Mouse (Mus musculus) left cerebral cortex, postnatal 10 days (tissue): ENCODE results near the gene Gga3. TPM values are rescaled to one million over a fixed set of nuclear protein-coding genes. Genes with fewer than 3 reads are reported as not detected.

Source experiments
- DNase-seq, 2 experiments: peaks; one replicate each; pipeline ENCODE4 v3.0.0; 2021 to 2022; ENCODE audit warnings: low spot score in 2 of 2, mixed read lengths in 1 of 2; ENCODE audit errors: extremely low spot score in 1 of 2
- intact Hi-C: fragments of 180-260 bp; cut with DNase I; formaldehyde crosslinking; loops from one replicate; pipeline ENCODE4 v1.15.1; 2025
- total RNA-seq, 2 experiments: library from RNA; stranded (reverse); gene quantifications; 2 replicates each; pipeline ENCODE4 v1.2.3; 2021

The Gga3 gene
- total RNA-seq, 2 experiments from 2014 or later, result 51.4 to 65.1 TPM

GRCm38 (mm10) chr11:115634109-115634508, 30.3 kb upstream of the Gga3 start:
- intact Hi-C loops, result no loop called here
- no peak for DNase-seq

GRCm38 (mm10) chr11:115632862-115633261, 29.0 kb upstream of the Gga3 start:
- DNase-seq, result no peak
- intact Hi-C loops, result no loop called here

DNA sequence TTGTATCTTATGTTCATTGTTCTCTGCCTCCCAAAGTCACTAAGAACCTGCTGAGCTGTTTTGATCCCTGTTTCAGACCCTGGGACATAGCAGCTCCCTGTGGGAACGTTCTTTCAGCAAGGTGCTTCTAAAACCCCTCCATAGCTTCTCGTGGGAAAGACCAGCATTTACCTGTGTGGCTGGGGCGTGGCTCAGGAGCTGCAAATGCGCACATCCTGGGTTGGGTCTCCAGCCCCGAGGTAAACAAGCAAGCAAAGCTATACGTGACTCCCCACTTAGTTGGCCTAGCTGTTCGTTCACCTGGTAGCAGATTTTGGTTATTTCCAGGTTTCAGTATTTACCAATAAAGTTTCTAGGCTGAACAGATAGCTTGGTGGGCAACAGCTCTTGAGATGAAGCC, 28.4 kb upstream of the Gga3 start:
- intact Hi-C loops, result no loop called here
- no peak for DNase-seq

DNA sequence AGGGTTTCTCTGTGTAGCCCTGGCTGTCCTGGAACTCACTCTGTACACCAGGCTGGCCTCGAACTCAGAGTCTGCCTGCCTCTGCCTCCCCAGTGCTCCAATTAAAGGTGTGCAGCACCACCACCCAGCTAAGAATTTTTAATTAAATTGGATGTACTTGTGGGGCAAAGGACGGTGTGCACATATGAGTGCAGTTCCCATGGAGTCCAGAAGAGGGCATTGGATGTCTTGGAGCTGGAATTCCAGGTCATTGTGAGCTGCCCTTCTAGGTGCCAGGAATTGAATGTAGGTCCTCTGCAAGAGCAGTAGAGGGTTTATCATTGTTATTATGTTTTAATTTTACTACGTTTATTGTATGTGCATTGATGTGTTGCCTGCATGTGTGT, 27.6 kb upstream of the Gga3 start:
- intact Hi-C loops, result no loop called here
- DNase-seq, result no peak

GRCm38 (mm10) chr11:115630532-115631504, 27.0 kb upstream of the Gga3 start:
- DNase-seq, result no peak
- intact Hi-C loops, result no loop called here

DNA sequence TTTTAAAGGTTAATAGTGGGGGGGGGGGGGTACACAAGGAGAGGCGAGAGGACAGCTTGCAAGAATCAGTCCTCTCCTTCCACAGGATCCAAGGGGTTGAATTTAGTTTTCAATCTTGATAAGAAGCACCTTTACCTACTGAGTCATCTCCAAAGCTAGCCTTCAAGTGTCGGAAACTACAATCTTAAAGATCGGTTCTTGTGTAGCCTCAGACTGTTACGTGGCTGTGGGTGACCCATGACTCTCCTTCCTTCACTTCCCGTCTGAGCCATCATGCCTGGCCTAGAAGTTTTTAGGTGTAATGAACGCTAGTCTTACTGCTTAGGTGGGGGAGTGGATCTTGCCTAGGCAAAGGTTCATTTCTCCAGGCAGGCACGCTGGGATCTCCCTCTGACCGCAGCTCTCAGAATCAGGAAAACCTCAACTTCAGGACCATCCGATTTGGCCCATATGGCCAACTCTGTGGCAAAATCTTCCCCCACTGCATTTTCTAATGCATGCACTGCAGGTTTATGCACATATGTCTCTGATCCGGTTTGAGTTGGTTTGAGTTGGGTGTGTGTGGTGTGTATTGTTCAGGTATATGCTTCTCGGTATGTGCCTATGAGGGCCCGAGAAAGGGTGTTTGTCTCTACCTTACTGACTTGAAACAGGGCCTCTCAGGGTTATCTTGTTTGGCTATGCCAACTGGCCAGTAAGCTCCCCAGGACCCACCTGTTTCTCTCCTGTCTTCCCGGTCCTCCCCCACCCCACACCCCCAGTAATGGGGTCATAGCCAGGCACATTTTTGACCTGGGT, 26.1 kb upstream of the Gga3 start:
- intact Hi-C loops, result no loop called here
- no peak for DNase-seq

GRCm38 (mm10) chr11:115628465-115629101, 24.7 kb upstream of the Gga3 start:
- intact Hi-C loops, result no loop called here
- DNase-seq, result no peak

GRCm38 (mm10) chr11:115627705-115628464, 24.0 kb upstream of the Gga3 start, which contains the start of gene Slc25a19:
Gene Slc25a19 (minus strand): TSS chr11:115628295.
- DNase-seq, result peak; percentile 99 to 100
- intact Hi-C loops, result no loop called here

GRCm38 (mm10) chr11:115626824-115627616, 23.2 kb upstream of the Gga3 start:
- no peak for DNase-seq
- intact Hi-C loops, result no loop called here

- intact Hi-C loops, result no loop called here
- DNase-seq, result no peak
Measured at GRCm38 (mm10) chr11:115625877-115626276, 22.0 kb upstream of the Gga3 start.

- intact Hi-C loops, result no loop called here
- DNase-seq, result no peak
Measured at GRCm38 (mm10) chr11:115623487-115624070, 19.7 kb upstream of the Gga3 start.

GRCm38 (mm10) chr11:115619949-115620348, 16.1 kb upstream of the Gga3 start:
- no peak for DNase-seq
- intact Hi-C loops, result no loop called here

- intact Hi-C loops, result no loop called here
- no peak for DNase-seq
Measured at GRCm38 (mm10) chr11:115618732-115619516, 15.1 kb upstream of the Gga3 start.

- intact Hi-C loops, result no loop called here
- no peak for DNase-seq
Measured at GRCm38 (mm10) chr11:115618001-115618400, 14.2 kb upstream of the Gga3 start.

- intact Hi-C loops, result no loop called here
- DNase-seq, result no peak
Measured at GRCm38 (mm10) chr11:115616893-115617292, 13.0 kb upstream of the Gga3 start.

DNA sequence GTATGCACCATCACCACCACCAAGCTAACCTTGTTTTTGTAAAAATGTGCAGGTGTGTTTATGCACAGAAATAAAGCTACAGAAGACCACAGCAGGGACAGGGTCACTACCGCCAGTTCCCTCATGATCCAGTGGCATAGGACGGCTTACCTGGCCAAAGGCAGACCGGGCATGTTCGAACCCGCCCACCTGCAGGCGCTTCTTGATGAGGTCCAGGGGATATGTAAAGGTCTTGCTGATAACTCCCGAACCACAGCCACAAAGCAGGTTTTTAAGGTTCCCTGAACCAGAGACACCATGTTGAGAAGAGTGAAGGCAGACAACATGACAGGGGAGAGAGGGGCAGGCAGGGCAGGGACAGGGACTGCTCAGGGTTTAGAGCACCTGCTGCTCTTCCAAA, 12.5 kb upstream of the Gga3 start:
- intact Hi-C loops, result no loop called here

DNA sequence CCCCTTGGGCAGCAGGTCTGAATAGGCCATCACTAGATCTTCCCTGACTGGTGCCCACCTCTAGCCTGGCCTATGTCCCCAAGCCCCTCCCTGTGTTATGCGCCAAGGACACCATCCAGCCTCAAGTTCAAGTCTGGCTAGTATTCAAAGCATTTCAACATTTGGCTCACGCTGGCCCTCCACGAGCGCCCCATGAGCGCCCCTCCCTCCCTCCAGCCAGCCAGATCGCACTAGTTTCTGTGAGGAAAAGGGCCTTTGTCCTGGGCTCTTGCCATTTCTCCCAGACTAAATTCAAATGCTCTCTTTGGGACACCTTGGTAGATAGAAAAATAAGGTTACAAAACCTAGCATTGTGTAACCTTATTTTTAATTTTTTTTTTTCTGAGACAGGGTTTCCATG, 12.0 kb upstream of the Gga3 start:
- no peak for DNase-seq
- intact Hi-C loops, result no loop called here

More for the DNA sequence above, 12.5 kb upstream of the Gga3 start:
- no peak for DNase-seq
